Mouse (Mus musculus) effector memory CD4-positive, alpha-beta T cell, adult 5 months (primary cell): ENCODE data around the gene Ppfia4. TPM values are rescaled to one million over a fixed set of nuclear protein-coding genes. Genes with fewer than 3 reads are reported as not detected.

Experiments
- polyA plus RNA-seq: library from polyadenylated mRNA; unstranded; fragments of 100-300 nt; shearing (Covaris generic); gene quantifications from one replicate; pipeline ENCODE4 v1.2.1, GENCODE M21; 2017

Ppfia4 gene
- polyA plus RNA-seq: not detected

DNA sequence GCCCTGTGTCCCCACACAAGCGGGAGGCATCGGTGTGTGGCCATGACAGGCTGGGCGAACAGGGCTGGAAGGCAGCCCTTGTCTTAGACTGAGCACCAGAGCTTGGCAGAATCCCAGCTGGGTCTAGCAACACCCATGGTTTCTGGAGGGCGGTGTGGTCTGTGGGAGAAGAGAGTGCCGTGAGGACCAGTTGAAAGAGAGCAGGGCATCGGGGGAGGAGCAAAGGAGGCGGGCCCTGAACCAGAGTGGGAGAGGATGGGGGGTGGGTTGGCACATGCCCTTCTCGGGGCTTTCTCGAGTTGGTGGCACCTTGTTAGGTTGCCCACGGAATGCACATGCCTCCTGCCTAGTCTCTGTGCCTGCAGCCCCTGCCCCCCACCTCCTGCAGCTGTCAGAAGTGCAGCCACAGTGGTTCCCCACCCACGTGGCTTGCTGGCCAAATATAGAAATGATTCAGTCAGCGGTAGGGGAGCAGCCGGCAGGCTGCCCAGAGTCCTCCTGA, at the start of gene Ppfia4:
Ppfia4 (minus strand) TSS at position 159 of the 502 bp plus-strand sequence.

DNA sequence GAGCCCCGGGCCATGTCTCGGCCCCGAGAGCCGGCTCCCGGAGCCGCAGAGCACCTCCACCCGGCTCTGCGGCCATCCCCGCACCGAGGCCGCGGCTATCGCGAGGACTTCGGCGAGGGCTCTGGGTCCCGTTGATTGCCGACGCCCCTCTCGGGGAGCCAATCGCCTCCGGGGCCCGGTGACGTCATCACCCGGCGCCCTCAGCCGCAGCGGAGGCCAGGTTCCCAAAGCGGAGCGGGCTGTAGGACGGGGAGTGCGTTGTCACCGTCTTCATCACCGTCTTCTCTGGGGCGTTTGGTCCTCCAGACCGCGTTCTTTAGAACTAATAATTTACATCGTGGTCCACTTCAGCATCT, 29.1 kb upstream of the Ppfia4 start, which contains the start of gene Tmem183a:
Tmem183a (minus strand) TSS at position 123 of the 356 bp plus-strand sequence.

DNA sequence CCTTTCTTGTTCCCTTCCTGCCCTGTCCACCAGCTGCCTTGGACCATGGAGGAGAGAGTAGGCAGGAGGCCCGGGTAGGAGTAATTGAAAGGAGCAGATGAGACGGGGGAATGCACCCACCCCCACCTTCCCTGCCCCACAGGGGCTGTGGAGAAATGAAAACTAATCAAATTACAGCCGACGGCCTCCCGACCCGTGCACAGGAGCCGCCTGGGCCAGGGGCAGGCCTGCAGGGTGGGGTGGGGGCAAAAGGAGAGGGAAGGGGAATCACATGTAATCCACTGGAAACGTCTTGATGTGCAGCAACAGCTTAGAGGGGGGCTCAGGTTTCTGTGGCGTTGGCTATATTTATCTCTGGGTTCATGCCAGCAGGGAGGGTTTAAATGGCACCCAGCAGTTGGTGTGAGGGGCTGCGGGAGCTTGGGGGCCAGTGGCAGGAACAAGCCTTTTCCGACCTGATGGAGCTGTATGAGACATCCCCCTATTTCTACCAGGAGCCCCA, 43.1 kb downstream of the Ppfia4 start, which contains the start of gene Myog:
Myog (plus strand) TSS at position 392 of the 502 bp plus-strand sequence.

Other genes starting within 250 kb of the Ppfia4 start
- not detected for gene Chit1, start 221.7 kb downstream of the Ppfia4 start, polyA plus RNA-seq
- not detected for gene Chil1, start 150.8 kb downstream of the Ppfia4 start, polyA plus RNA-seq
- gene Mybph, start 139.5 kb downstream of the Ppfia4 start, polyA plus RNA-seq: not detected
- 0.12 TPM for gene Adora1, start 97.5 kb downstream of the Ppfia4 start, polyA plus RNA-seq
- not detected for gene Myog, start 42.9 kb downstream of the Ppfia4 start, polyA plus RNA-seq
- gene Tmem183a, start 29.1 kb upstream of the Ppfia4 start, polyA plus RNA-seq: 110 TPM
- not detected for gene 4933406M09Rik, start 53.0 kb upstream of the Ppfia4 start, polyA plus RNA-seq
- gene Cyb5r1, start 72.6 kb upstream of the Ppfia4 start, polyA plus RNA-seq: 18.4 TPM
- 120 TPM for gene Adipor1, start 82.5 kb upstream of the Ppfia4 start, polyA plus RNA-seq
- 24.7 TPM for gene Klhl12, start 122.6 kb upstream of the Ppfia4 start, polyA plus RNA-seq
- gene Rabif, start 161.7 kb upstream of the Ppfia4 start, polyA plus RNA-seq: 30.3 TPM
- 0.27 TPM for gene Mgat4e, start 216.8 kb upstream of the Ppfia4 start, polyA plus RNA-seq
- gene Kdm5b, start 227.2 kb upstream of the Ppfia4 start, polyA plus RNA-seq: 50.4 TPM